Mouse (Mus musculus) hindbrain, embryonic 12.5 days (tissue): ENCODE measurements at regions not wholly inside any gene's neighbourhood (a gene's known extent, or its start where the extent isn't known, plus 50 kb on each side); places are given as distances from the start of the nearest gene placed in this dataset.

Experiments
- ATAC-seq: fragments of 200-750 bp; cut with Nextera tagmentation; 2 replicates; pipeline ENCODE4 v1.8.0; 2017; ENCODE audit warnings: moderate TSS enrichment; ENCODE audit not compliant: low FRiP score
- H3K27ac ChIP-seq: fragments of 300-500 bp; sonication (generic); 2 replicates; pipeline ENCODE4 v1.5.1; 2016; ENCODE audit warnings: mild to moderate bottlenecking
- H3K27me3 ChIP-seq: fragments of 300-500 bp; sonication (generic); 2 replicates; pipeline ENCODE4 v1.6.1; 2016; ENCODE audit warnings: mild to moderate bottlenecking
- H3K36me3 ChIP-seq: fragments of 300-500 bp; sonication (generic); 2 replicates; pipeline ENCODE4 v1.6.1; 2016; ENCODE audit warnings: mild to moderate bottlenecking
- H3K4me1 ChIP-seq: fragments of 300-500 bp; sonication (generic); 2 replicates; pipeline ENCODE4 v1.6.1; 2016
- H3K4me2 ChIP-seq: fragments of 300-500 bp; sonication (generic); replicated peaks from 2 replicates; pipeline ENCODE4 v1.6.1; 2016; ENCODE audit warnings: mild to moderate bottlenecking
- H3K4me3 ChIP-seq: fragments of 300-500 bp; sonication (generic); 2 replicates; pipeline ENCODE4 v1.5.1; 2016; ENCODE audit warnings: mild to moderate bottlenecking
- H3K9ac ChIP-seq: fragments of 300-500 bp; sonication (generic); 2 replicates; pipeline ENCODE4 v1.6.1; 2016; ENCODE audit warnings: mild to moderate bottlenecking, moderate library complexity
- H3K9me3 ChIP-seq: fragments of 300-500 bp; sonication (generic); replicated peaks from 2 replicates; pipeline ENCODE4 v1.6.1; 2016; ENCODE audit warnings: mild to moderate bottlenecking
- WGBS: fragments of 180-500 bp; shearing (Covaris S2); methylation state at CpG from one replicate; pipeline ENCODE4 v1.1.7; 2016; 5-methylcytosine and 5-hydroxymethylcytosine counted together

- H3K36me3 ChIP-seq: no peaks in the 10 kb centered on the region
- WGBS: 99% methylated on average over 3 of the region's 3 CpGs
- no peak for ATAC-seq
- no peak overlapping the region for H3K9ac ChIP-seq
- no peaks in the 10 kb centered on the region for H3K9me3 ChIP-seq
- H3K27me3 ChIP-seq: no peaks in the 10 kb centered on the region
- H3K4me1 ChIP-seq: no peaks in the 10 kb centered on the region
- H3K4me2 ChIP-seq: no peak overlapping the region
- H3K27ac ChIP-seq: no peak overlapping the region
- no peak overlapping the region for H3K4me3 ChIP-seq
Observed at GRCm38 (mm10) chr1:186456131-186456530, 249.7 kb downstream of the Tgfb2 start.

GRCm38 (mm10) chr1:186455177-186455660 lies 250.6 kb downstream of the Tgfb2 start:
- H3K4me3 ChIP-seq: no peak overlapping the region
- no peak for ATAC-seq
- H3K27me3 ChIP-seq: no peaks in the 10 kb centered on the region
- no peak overlapping the region for H3K27ac ChIP-seq
- no peaks in the 10 kb centered on the region for H3K9me3 ChIP-seq
- H3K9ac ChIP-seq: no peak overlapping the region
- no peak overlapping the region for H3K4me2 ChIP-seq
- H3K36me3 ChIP-seq: no peaks in the 10 kb centered on the region
- H3K4me1 ChIP-seq: no peaks in the 10 kb centered on the region
- WGBS: 81% methylated on average over 7 of the region's 7 CpGs

- H3K4me2 ChIP-seq: no peak overlapping the region
- H3K27me3 ChIP-seq: no peaks in the 10 kb centered on the region
- H3K4me1 ChIP-seq: no peaks in the 10 kb centered on the region
- no peak overlapping the region for H3K4me3 ChIP-seq
- no peaks in the 10 kb centered on the region for H3K9me3 ChIP-seq
- no peak overlapping the region for H3K9ac ChIP-seq
- 69% methylated on average over 4 of the region's 4 CpGs for WGBS
- H3K27ac ChIP-seq: no peak overlapping the region
- no peaks in the 10 kb centered on the region for H3K36me3 ChIP-seq
- ATAC-seq: no peak
Observed at GRCm38 (mm10) chr1:186454393-186455085, 251.2 kb downstream of the Tgfb2 start.

GRCm38 (mm10) chr1:186448841-186449650 lies 256.7 kb downstream of the Tgfb2 start:
- H3K27ac ChIP-seq: peak overlapping the region; percentile 2

GRCm38 (mm10) chr1:186447521-186447920 lies 258.3 kb downstream of the Tgfb2 start:
- peaks cover 7% of the 10 kb centered on the region; the same call in 1 of the 2 replicates for H3K4me1 ChIP-seq
- H3K4me3 ChIP-seq: no peak overlapping the region
- no peak overlapping the region for H3K27ac ChIP-seq
- no peak overlapping the region for H3K4me2 ChIP-seq
- no peaks in the 10 kb centered on the region for H3K9me3 ChIP-seq
- no peak for ATAC-seq
- no peak overlapping the region for H3K9ac ChIP-seq
- H3K36me3 ChIP-seq: no peaks in the 10 kb centered on the region
- H3K27me3 ChIP-seq: no peaks in the 10 kb centered on the region
- 84% methylated on average over 1 of the region's 1 CpGs for WGBS

More at GRCm38 (mm10) chr1:186448841-186449650, 256.7 kb downstream of the Tgfb2 start:
- H3K4me3 ChIP-seq: no peak overlapping the region
- 40% methylated on average over 16 of the region's 16 CpGs for WGBS
- no peak overlapping the region for H3K9ac ChIP-seq
- H3K36me3 ChIP-seq: no peaks in the 10 kb centered on the region
- H3K27me3 ChIP-seq: no peaks in the 10 kb centered on the region
- peaks cover 7% of the 10 kb centered on the region; the same call in 1 of the 2 replicates for H3K4me1 ChIP-seq
- H3K4me2 ChIP-seq: no peak overlapping the region
- H3K9me3 ChIP-seq: no peaks in the 10 kb centered on the region
- ATAC-seq: peak; percentile 46; the same call in 1 of the 2 replicates

GRCm38 (mm10) chr1:186444701-186445131 lies 261.1 kb downstream of the Tgfb2 start:
- Histone ChIP-seq H3K36me3 (no peaks in the 10 kb centered on the region), H3K9me3 (no peaks in the 10 kb centered on the region), H3K4me3 (no peak overlapping the region), H3K9ac (no peak overlapping the region), H3K27ac (no peak overlapping the region), H3K27me3 (no peaks in the 10 kb centered on the region), H3K4me1 (peaks cover 7% of the 10 kb centered on the region; the same call in 1 of the 2 replicates), H3K4me2 (no peak overlapping the region)
- no peak for ATAC-seq
- 77% methylated on average over 5 of the region's 5 CpGs for WGBS

- Histone ChIP-seq H3K9me3 (no peaks in the 10 kb centered on the region), H3K9ac (no peak overlapping the region), H3K27ac (no peak overlapping the region), H3K4me1 (no peaks in the 10 kb centered on the region), H3K27me3 (no peaks in the 10 kb centered on the region), H3K4me2 (no peak overlapping the region), H3K4me3 (no peak overlapping the region), H3K36me3 (no peaks in the 10 kb centered on the region)
- WGBS: 74% methylated on average over 1 of the region's 1 CpGs
- ATAC-seq: no peak
Observed at GRCm38 (mm10) chr1:186442160-186442559, 263.6 kb downstream of the Tgfb2 start.

- H3K4me1 ChIP-seq: peaks cover 15% of the 10 kb centered on the region
- WGBS: 42% methylated on average over 12 of the region's 12 CpGs
- H3K36me3 ChIP-seq: no peaks in the 10 kb centered on the region
- no peaks in the 10 kb centered on the region for H3K9me3 ChIP-seq
- H3K27me3 ChIP-seq: no peaks in the 10 kb centered on the region
- H3K4me2 ChIP-seq: no peak overlapping the region
- H3K9ac ChIP-seq: no peak overlapping the region
- ATAC-seq: peak; percentile 48
- H3K27ac ChIP-seq: no peak overlapping the region
- no peak overlapping the region for H3K4me3 ChIP-seq
Observed at GRCm38 (mm10) chr1:186435336-186435972, 270.3 kb downstream of the Tgfb2 start.

- H3K4me1 ChIP-seq: peaks cover 15% of the 10 kb centered on the region
Observed at GRCm38 (mm10) chr1:186434782-186435181, 271.0 kb downstream of the Tgfb2 start.

GRCm38 (mm10) chr1:186434007-186434406 lies 271.8 kb downstream of the Tgfb2 start:
- Histone ChIP-seq H3K27me3 (no peaks in the 10 kb centered on the region), H3K4me3 (no peak overlapping the region), H3K9me3 (no peaks in the 10 kb centered on the region), H3K36me3 (no peaks in the 10 kb centered on the region), H3K4me1 (peaks cover 15% of the 10 kb centered on the region), H3K27ac (peak overlapping the region; percentile 5; the same call in 1 of the 2 replicates), H3K9ac (no peak overlapping the region), H3K4me2 (no peak overlapping the region)
- ATAC-seq: no peak
- 63% methylated on average over 2 of the region's 2 CpGs for WGBS

More at GRCm38 (mm10) chr1:186434782-186435181, 271.0 kb downstream of the Tgfb2 start:
- no peaks in the 10 kb centered on the region for H3K36me3 ChIP-seq
- no peaks in the 10 kb centered on the region for H3K9me3 ChIP-seq
- H3K9ac ChIP-seq: no peak overlapping the region
- H3K27ac ChIP-seq: 0 out of 2 replicates have a peak overlapping the region, but pooled peaks have one; percentile 5
- WGBS: 59% methylated on average over 9 of the region's 9 CpGs
- H3K4me3 ChIP-seq: no peak overlapping the region
- H3K4me2 ChIP-seq: no peak overlapping the region
- ATAC-seq: peak; percentile 56; the same call in 1 of the 2 replicates
- no peaks in the 10 kb centered on the region for H3K27me3 ChIP-seq

- ATAC-seq: peak; percentile 38; the same call in 1 of the 2 replicates
- Histone ChIP-seq H3K4me3 (no peak overlapping the region), H3K9me3 (no peaks in the 10 kb centered on the region), H3K4me1 (peaks cover 15% of the 10 kb centered on the region), H3K9ac (no peak overlapping the region), H3K36me3 (no peaks in the 10 kb centered on the region), H3K4me2 (no peak overlapping the region), H3K27ac (peak overlapping the region; percentile 30; the same call in 1 of the 2 replicates), H3K27me3 (no peaks in the 10 kb centered on the region)
- WGBS: 79% methylated on average over 7 of the region's 7 CpGs
Observed at GRCm38 (mm10) chr1:186433169-186433665, 272.6 kb downstream of the Tgfb2 start.

GRCm38 (mm10) chr1:186425421-186425820 lies 280.4 kb downstream of the Tgfb2 start:
- Histone ChIP-seq H3K4me3 (no peak overlapping the region), H3K36me3 (no peaks in the 10 kb centered on the region), H3K4me2 (no peak overlapping the region), H3K9me3 (no peaks in the 10 kb centered on the region), H3K27me3 (no peaks in the 10 kb centered on the region), H3K27ac (no peak overlapping the region), H3K9ac (no peak overlapping the region), H3K4me1 (no peaks in the 10 kb centered on the region)
- ATAC-seq: no peak
- WGBS: 81% methylated on average over 6 of the region's 6 CpGs
